Mouse (Mus musculus) CD4-positive helper T cell, adult 2 months (primary cell): Measurements from ENCODE around the gene Xkrx.
"Not testable (repeated sequence)": the region's sequence is repeated elsewhere in the genome, so short reads cannot be mapped to it uniquely, and the experiment has no call there.

Experiments
- DNase-seq: peaks from one replicate; pipeline ENCODE4 v3.0.0-alpha.2; 2012; ENCODE audit warnings: low read depth, missing footprints, low spot score

The Xkrx gene

GRCm38 (mm10) chrX:134162043-134162720 is at the start of gene Xkrx:
Xkrx (minus strand) TSS chrX:134162076.
- peak; percentile 4 for DNase-seq

GRCm38 (mm10) chrX:134211151-134211642 is 49.3 kb upstream of the Xkrx start:
- no peak for DNase-seq

DNA sequence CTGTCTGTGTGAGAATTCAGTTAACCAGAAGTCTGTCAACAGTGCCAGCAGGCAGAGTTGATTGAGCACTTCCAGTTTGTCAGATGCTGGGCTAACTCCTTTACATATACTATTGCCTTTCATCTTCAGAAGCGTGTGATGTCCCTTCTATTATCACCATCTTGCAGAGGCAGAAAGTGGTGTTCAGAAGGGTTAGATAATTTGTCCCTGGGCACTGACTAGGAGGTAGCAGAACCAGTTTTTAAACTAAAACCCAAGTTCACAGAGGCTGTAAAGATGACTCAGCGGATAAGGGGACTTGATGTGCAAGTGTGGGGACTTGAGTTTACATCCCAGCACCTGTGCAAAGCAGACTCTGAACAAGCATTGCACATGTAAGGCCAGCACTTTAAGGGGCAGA is 46.6 kb upstream of the Xkrx start:
- no peak for DNase-seq

- DNase-seq, result not testable (repeated sequence)
These were observed 25.3 kb upstream of the Xkrx start, which contains the start of gene Arl13a for GRCm38 (mm10) chrX:134187201-134187600. Arl13a (plus strand) TSS chrX:134187501.

- DNase-seq, result no peak
These were observed 12.8 kb upstream of the Xkrx start for GRCm38 (mm10) chrX:134174699-134175098.

DNA sequence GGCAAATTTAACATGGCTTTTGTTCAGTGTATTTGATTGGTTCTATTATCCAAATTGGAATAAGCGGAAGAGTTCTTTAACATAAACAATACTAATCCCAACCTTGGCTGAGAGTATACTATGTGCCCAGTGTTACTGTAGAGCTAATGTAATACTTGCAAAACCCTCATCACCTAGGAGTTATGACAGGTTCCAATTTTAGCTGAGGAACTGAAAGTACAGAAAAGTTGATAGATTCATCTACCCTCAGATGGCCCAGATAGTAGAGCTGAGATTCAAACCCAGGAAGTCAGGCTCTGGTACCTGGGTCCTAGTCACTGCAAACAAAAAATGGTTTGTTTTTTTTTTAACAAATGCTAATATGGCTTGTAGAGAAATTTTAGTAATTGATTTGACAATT is 8.7 kb upstream of the Xkrx start:
- DNase-seq, result no peak

DNA sequence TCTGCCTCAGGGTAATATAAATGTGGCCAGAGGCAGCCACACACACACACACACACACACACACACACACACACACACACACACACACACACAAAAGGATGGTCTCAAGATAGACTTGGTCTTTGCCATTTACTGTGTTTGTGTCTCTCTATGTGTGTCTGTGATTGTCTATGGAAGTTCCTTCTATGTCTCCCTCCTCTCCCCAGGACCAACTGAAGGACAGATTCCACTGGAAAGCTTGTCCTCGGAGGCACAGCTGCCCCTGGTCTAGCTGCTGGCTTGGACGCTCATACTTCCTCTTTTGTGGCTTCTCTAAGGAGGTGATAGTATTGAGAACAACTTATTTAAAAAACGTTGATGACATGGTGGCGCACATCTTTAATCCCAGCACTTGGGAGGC is 1.6 kb upstream of the Xkrx start:
- DNase-seq, result no peak

DNA sequence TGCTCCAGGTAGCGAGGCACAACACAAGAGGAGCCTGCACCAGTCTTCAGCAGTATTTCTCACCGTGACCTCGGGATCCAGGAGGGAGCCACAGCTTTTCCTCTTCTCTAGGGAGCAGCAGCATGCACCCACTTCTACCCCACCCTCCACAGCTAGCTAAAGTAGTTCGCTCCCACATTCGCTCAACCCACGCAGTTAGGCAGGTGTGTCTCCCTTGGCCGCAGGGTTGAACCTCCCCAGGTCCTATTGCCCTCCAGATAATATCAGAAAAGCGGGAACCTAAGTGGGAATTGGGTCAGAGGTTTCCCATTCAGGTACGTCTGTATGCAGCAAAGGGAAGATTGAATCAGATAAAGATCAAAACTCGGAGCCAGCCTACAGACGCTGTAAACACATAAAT is 950 bp upstream of the Xkrx start:
- DNase-seq, result peak; percentile 15

- DNase-seq, result no peak
These were observed 1.4 kb downstream of the Xkrx start for GRCm38 (mm10) chrX:134160442-134160841.

DNA sequence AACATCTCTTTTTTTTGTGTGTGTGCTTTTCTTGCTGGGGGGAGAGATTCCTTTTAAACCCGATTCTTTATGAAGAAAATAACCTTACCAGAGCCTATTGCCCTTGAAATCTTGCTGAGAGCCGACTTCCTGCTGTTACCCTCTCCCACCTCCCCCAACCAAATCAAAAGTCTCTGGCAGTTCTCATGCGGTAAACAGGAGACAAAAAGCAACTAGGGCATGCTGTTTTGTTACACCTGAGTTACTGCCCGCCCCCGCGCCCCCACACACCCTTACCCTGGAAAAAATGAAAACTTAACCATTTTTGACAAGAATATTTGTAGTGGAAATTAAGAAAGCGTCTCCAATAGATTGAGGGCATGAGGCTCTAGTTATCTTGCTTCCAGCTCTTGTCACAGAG is 3.7 kb downstream of the Xkrx start:
- peak; percentile 41 for DNase-seq

GRCm38 (mm10) chrX:134141986-134142385 is 19.9 kb downstream of the Xkrx start:
- DNase-seq, result no peak

DNA sequence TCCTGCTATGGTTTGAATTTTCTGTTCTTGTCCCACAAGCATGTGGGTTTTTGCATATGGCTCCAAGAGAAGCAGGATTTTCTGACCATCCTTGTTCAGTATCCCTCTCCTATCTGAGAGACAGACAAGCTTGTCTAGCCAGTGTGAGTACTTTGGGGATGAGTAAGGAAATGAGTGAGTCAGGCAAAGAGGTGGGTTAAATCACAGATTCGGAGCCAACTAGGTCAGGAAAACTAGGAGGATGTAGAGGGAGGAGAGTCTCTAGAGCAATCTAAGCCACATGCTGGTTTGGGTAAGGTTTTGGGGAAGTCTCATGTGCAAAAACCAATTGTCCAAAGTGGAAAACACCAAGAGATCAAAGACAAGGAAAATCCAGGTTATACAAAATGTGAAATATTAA is 20.3 kb downstream of the Xkrx start:
- DNase-seq, result no peak

DNA sequence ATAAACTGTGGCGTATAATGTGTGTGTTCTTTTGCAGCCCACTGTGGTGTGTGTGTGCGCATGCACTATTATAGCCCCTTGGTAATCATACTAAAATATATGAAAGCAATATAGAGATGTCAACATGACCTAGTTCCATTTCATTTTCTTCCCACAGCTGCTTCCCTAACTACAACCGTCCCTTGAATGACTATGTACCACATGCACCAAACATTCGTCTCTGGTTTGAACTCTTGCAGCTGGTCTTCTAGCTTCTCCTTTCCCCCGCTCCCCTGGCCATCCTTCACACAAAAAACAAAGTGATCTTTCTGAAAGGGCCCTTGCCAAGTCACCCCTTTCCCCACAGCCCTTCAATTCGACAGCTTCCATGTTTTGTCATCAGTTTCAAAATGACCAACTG is 21.9 kb downstream of the Xkrx start:
- no peak for DNase-seq

DNA sequence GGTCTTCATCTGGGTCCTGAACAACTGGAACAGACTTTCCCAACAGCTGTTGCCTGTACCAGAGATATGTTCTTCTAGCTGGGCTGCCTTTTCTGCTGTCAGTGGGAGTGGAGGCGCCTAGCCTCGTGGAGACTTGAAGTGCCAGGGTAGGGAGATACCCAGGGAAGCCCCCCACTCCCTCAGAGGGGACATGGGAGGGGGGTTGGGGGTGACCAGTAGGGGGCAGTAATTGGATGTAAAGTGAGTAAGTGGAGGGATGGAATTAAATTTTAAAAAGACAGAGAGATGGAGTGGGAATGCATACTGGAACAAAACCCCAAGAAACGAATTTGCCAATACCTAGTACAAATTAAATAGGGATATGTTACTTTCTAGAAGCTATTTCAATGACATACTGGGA is 28.1 kb downstream of the Xkrx start:
- DNase-seq, result peak; percentile 14

- DNase-seq, result no peak
These were observed 29.6 kb downstream of the Xkrx start for GRCm38 (mm10) chrX:134132295-134132694.

GRCm38 (mm10) chrX:134128549-134128948 is 33.3 kb downstream of the Xkrx start:
- DNase-seq, result no peak

DNA sequence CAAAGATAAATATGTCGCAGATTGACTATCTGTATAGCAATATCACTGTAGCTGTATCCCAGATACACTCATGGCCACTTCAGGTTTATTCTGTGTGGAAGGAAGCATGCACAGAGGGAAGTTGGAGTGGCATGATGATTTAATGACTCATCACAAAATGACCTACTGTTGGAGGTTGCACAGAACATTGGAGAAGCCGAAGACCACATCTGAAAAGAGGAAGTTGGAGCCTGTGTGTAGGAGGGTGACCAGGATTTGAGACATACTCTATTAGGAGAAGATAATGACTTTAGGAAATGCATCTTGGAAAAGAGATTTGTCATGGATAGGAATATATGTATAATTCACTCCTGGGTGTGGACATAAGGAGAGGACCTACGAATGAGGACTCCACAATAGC is 45.5 kb downstream of the Xkrx start:
- no peak for DNase-seq

GRCm38 (mm10) chrX:134111767-134112166 is 50.1 kb downstream of the Xkrx start:
- DNase-seq, result peak; percentile 21

DNA sequence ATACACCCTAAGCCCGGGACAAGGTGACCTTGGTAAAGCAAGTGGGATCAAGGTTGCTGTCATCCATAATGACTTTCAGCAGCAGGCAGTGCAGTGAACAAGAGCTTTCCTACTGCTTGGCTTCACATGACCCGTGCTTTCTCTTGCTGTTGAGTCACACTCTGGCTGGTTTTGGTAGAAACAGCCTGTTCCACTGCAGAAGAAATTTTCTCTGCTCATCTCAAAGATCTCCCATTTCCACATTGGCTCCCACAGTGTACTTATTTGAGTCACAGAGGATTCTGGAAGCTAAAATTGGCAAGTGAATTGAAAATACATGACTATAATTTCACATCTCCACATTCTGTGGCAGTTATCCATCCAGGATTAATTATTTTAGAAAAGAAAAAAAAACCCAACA is 59.2 kb downstream of the Xkrx start:
- DNase-seq, result no peak
